Mouse (Mus musculus): ENCODE results near the gene Tmem270.

- TF ChIP-seq CTCF (IDR thresholded peaks at IDR 0.05; ENCODE audit: insufficient read depth, low read length): no peak
- TF ChIP-seq POLR2A (IDR thresholded peaks at IDR 0.05; ENCODE audit: borderline replicate concordance, extremely low read depth, low read depth, low read length): no peak
Observed at GRCm38 (mm10) chr5:134868506-134868905, 38.0 kb downstream of the Tmem270 start.

Measured in lung, adult 2 months (tissue).